Mouse (Mus musculus) G1E (cell line): ENCODE measurements at regions not wholly inside any gene's neighbourhood (a gene's known extent, or its start where the extent isn't known, plus 50 kb on each side); places are given as distances from the start of the nearest gene placed in this dataset.

ENCODE experiments used
- ATAC-seq: 2 replicates; pipeline ENCODE4 v1.8.0; 2016; ENCODE audit warnings: mild to moderate bottlenecking; ENCODE audit not compliant: insufficient number of reproducible peaks, poor library complexity, low FRiP score, severe bottlenecking; ENCODE audit errors: extremely low read depth
- DNase-seq: peaks from one replicate; pipeline ENCODE4 v3.0.0; 2012; ENCODE audit warnings: low spot score
- H3K27me3 ChIP-seq: 2 replicates; pipeline ENCODE4 v1.6.1; 2012; ENCODE audit warnings: mild to moderate bottlenecking, low read length, inconsistent platforms; ENCODE audit not compliant: insufficient read depth
- H3K36me3 ChIP-seq: replicated peaks from 2 replicates; pipeline ENCODE3; 2012; ENCODE audit warnings: mild to moderate bottlenecking, inconsistent platforms
- H3K4me1 ChIP-seq: 2 replicates; pipeline ENCODE4 v1.6.1; 2012; ENCODE audit warnings: low read depth, low read length, inconsistent platforms, mixed read lengths; ENCODE audit not compliant: insufficient read depth
- H3K4me3 ChIP-seq: 2 replicates; pipeline ENCODE4 v1.5.1; 2012; ENCODE audit warnings: low read depth, mild to moderate bottlenecking, inconsistent platforms, low read length, moderate library complexity, mixed read lengths
- H3K9me3 ChIP-seq: replicated peaks from 2 replicates; pipeline ENCODE4 v1.6.1; 2012; ENCODE audit warnings: inconsistent platforms
- CTCF ChIP-seq: IDR thresholded peaks from 2 replicates; pipeline ENCODE4 v1.5.1; 2012; ENCODE audit warnings: low read depth, low read length, inconsistent platforms, mixed read lengths
- GATA1 ChIP-seq: IDR thresholded peaks from 2 replicates; pipeline ENCODE4 v1.6.1; 2012; ENCODE audit warnings: borderline replicate concordance, low read length, inconsistent platforms, mixed read lengths
- GATA2 ChIP-seq: IDR thresholded peaks from 2 replicates; pipeline ENCODE4 v1.6.1; 2012; ENCODE audit warnings: low read depth, low read length, inconsistent platforms, borderline replicate concordance
- POLR2AphosphoS5 ChIP-seq: IDR thresholded peaks from 2 replicates; pipeline ENCODE4 v1.6.1; 2012; ENCODE audit warnings: low read depth, low read length, inconsistent platforms; ENCODE audit not compliant: insufficient replicate concordance
- TAL1 ChIP-seq: conservative IDR thresholded peaks from 2 replicates; pipeline ENCODE4 v1.6.1; 2012; ENCODE audit warnings: low read depth, low read length, inconsistent platforms, mixed read lengths

GRCm38 (mm10) chr4:105318421-105318820 is 161.3 kb downstream of the Plpp3 start:
- no peaks in the 10 kb centered on the region for H3K27me3 ChIP-seq
- DNase-seq (no peak), ATAC-seq (no peak)
- no peaks in the 10 kb centered on the region for H3K36me3 ChIP-seq
- no peaks in the 10 kb centered on the region for H3K4me1 ChIP-seq
- no peak overlapping the region for H3K4me3 ChIP-seq
- peaks cover 35% of the 10 kb centered on the region for H3K9me3 ChIP-seq
- TF ChIP-seq CTCF (no peak), POLR2AphosphoS5 (no peak), GATA2 (no peak), GATA1 (no peak), TAL1 (no peak)

- no peaks in the 10 kb centered on the region for H3K4me1 ChIP-seq
- no peak for TF ChIP-seq CTCF
- TF ChIP-seq TAL1, result no peak
- TF ChIP-seq GATA1, result no peak
- no peak for TF ChIP-seq POLR2AphosphoS5
- no peak for TF ChIP-seq GATA2
- H3K36me3 ChIP-seq, result no peaks in the 10 kb centered on the region
- no peak overlapping the region for H3K4me3 ChIP-seq
- no peak for DNase-seq
- no peaks in the 10 kb centered on the region for H3K27me3 ChIP-seq
- no peak for ATAC-seq
- peaks cover 46% of the 10 kb centered on the region for H3K9me3 ChIP-seq
Measured at GRCm38 (mm10) chr4:105323446-105323845, 166.3 kb downstream of the Plpp3 start.

DNA sequence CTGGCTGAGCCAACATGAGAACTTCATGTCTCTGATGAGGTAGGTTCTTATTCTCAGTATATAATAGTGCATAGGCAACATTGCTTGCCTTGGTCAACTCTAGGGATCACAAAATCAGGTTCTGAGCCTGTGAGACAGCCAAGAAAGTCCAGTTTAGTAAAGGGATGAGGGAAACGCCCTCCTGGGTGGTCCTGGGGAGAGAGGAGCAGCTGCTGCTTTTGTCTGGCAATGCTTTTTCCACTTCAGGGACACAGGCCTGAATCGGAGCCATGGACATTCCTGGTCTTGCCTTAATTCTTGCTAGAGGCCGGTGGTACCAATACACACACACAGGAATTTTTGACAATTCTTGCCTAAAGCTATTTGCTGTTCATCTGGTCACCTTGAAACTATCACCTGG is 169.8 kb downstream of the Plpp3 start:
- H3K4me3 ChIP-seq, result no peak overlapping the region
- no peak for TF ChIP-seq GATA2
- TF ChIP-seq TAL1, result no peak
- TF ChIP-seq CTCF, result no peak
- TF ChIP-seq POLR2AphosphoS5, result no peak
- TF ChIP-seq GATA1, result no peak
- H3K36me3 ChIP-seq, result no peaks in the 10 kb centered on the region
- H3K9me3 ChIP-seq, result peaks cover 52% of the 10 kb centered on the region
- H3K27me3 ChIP-seq, result no peaks in the 10 kb centered on the region
- ATAC-seq (no peak), DNase-seq (no peak)
- H3K4me1 ChIP-seq, result no peaks in the 10 kb centered on the region

DNA sequence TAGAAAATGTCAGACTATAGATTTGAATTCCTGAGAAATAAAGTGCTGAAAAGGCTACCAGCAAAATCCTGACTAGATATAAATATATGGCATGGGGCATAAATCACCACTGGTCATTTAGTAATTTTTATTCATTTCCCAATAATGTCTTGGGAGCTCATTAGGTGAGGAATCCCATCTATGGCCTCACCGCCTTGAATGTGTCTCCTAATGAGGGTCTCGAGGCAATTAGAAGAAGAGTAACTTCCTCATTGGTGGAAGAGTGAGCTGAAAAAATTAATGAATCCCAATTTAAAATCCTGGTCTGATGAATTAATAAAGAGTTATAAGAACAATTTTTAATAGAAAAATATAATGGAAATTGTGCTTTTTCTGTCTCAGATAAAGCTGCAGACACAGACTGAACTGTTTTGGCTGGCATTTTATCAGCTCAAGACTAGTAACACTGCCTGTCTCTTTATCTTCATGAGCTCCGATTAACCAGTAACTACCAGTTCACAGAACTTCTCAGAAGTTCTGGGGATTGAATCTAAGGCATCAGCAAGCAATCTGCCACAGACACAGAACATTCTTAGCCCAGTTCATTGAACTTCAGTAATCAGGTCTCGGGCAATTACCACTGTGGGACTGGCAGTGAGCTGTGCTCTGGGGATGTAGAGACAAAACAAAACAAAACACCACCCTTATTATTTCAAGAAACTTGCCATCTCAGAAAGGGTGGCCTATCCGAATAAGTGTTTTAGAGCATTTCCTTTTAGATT is 170.7 kb downstream of the Plpp3 start:
- H3K36me3 ChIP-seq, result no peaks in the 10 kb centered on the region
- peaks cover 55% of the 10 kb centered on the region for H3K9me3 ChIP-seq
- TF ChIP-seq GATA2 (no peak), CTCF (no peak), POLR2AphosphoS5 (no peak), GATA1 (no peak), TAL1 (no peak)
- H3K27me3 ChIP-seq, result no peaks in the 10 kb centered on the region
- no peak overlapping the region for H3K4me3 ChIP-seq
- no peaks in the 10 kb centered on the region for H3K4me1 ChIP-seq
- ATAC-seq (no peak), DNase-seq (no peak)

GRCm38 (mm10) chr4:105328776-105329175 is 171.6 kb downstream of the Plpp3 start:
- no peaks in the 10 kb centered on the region for H3K4me1 ChIP-seq
- H3K36me3 ChIP-seq, result no peaks in the 10 kb centered on the region
- no peak for DNase-seq
- no peaks in the 10 kb centered on the region for H3K27me3 ChIP-seq
- ATAC-seq, result no peak
- no peak overlapping the region for H3K4me3 ChIP-seq
- TF ChIP-seq CTCF (no peak), GATA2 (no peak), TAL1 (no peak), POLR2AphosphoS5 (no peak), GATA1 (no peak)
- peaks cover 55% of the 10 kb centered on the region for H3K9me3 ChIP-seq

- Histone ChIP-seq H3K4me1 (no peaks in the 10 kb centered on the region), H3K9me3 (peaks cover 54% of the 10 kb centered on the region), H3K36me3 (no peaks in the 10 kb centered on the region), H3K4me3 (no peak overlapping the region), H3K27me3 (no peaks in the 10 kb centered on the region)
- TF ChIP-seq POLR2AphosphoS5 (no peak), CTCF (no peak), GATA2 (no peak), TAL1 (no peak), GATA1 (no peak)
- ATAC-seq (no peak), DNase-seq (no peak)
Measured at GRCm38 (mm10) chr4:105332081-105332480, 174.9 kb downstream of the Plpp3 start.

GRCm38 (mm10) chr4:105335872-105336271 is 178.7 kb downstream of the Plpp3 start:
- Histone ChIP-seq H3K27me3 (no peaks in the 10 kb centered on the region), H3K9me3 (peaks cover 60% of the 10 kb centered on the region)
- TF ChIP-seq GATA2, result no peak
- TF ChIP-seq GATA1, result no peak
- no peak for TF ChIP-seq POLR2AphosphoS5

More at GRCm38 (mm10) chr4:105335872-105336271, 178.7 kb downstream of the Plpp3 start:
- H3K36me3 ChIP-seq, result no peaks in the 10 kb centered on the region
- ATAC-seq (no peak), DNase-seq (no peak)
- H3K4me1 ChIP-seq, result no peaks in the 10 kb centered on the region
- no peak overlapping the region for H3K4me3 ChIP-seq
